Mouse (Mus musculus) heart, embryonic 15.5 days (tissue): ENCODE results near the gene Arhgap19. TPM values are rescaled to one million over a fixed set of nuclear protein-coding genes. Genes with fewer than 3 reads are reported as not detected.

Experiments used
- ATAC-seq: fragments of 200-750 bp; cut with Nextera tagmentation; replicated peaks from 2 replicates; pipeline ENCODE4 v1.8.0; 2017; ENCODE audit warnings: low read depth, moderate TSS enrichment; ENCODE audit not compliant: insufficient number of reproducible peaks, insufficient read depth, low FRiP score
- H3K27ac ChIP-seq: fragments of 300-500 bp; sonication (generic); 2 replicates; pipeline ENCODE4 v1.5.1; 2015; ENCODE audit warnings: mild to moderate bottlenecking, inconsistent platforms
- H3K27me3 ChIP-seq: fragments of 300-500 bp; sonication (generic); 2 replicates; pipeline ENCODE4 v1.6.1; 2015; ENCODE audit warnings: inconsistent platforms
- H3K36me3 ChIP-seq: fragments of 300-500 bp; sonication (generic); 2 replicates; pipeline ENCODE4 v1.6.1; 2015; ENCODE audit warnings: mild to moderate bottlenecking, inconsistent platforms
- H3K4me1 ChIP-seq: fragments of 300-500 bp; sonication (generic); replicated peaks from 2 replicates; pipeline ENCODE4 v1.6.1; 2015; ENCODE audit warnings: inconsistent platforms
- H3K4me2 ChIP-seq: fragments of 300-500 bp; sonication (generic); 2 replicates; pipeline ENCODE4 v1.6.1; 2015; ENCODE audit warnings: inconsistent platforms, mild to moderate bottlenecking, moderate library complexity
- H3K4me3 ChIP-seq: fragments of 300-500 bp; sonication (generic); 2 replicates; pipeline ENCODE4 v1.5.1; 2015; ENCODE audit warnings: mild to moderate bottlenecking, inconsistent platforms
- H3K9ac ChIP-seq: fragments of 300-500 bp; sonication (generic); 2 replicates; pipeline ENCODE4 v1.6.1; 2015; ENCODE audit warnings: mild to moderate bottlenecking, inconsistent platforms
- H3K9me3 ChIP-seq: fragments of 300-500 bp; sonication (generic); replicated peaks from 2 replicates; pipeline ENCODE4 v1.6.1; 2016; ENCODE audit warnings: inconsistent platforms
- WGBS: fragments of 180-500 bp; shearing (Covaris S2); methylation state at CpG from one replicate; pipeline ENCODE4 v1.1.7; 2015; ENCODE audit warnings: mixed read lengths; 5-methylcytosine and 5-hydroxymethylcytosine counted together
- polyA plus RNA-seq: library from polyadenylated mRNA; unstranded; fragments of >200 nt; fragmentation: Nextera tagmentation; extraction: Ambion mirVana; gene quantifications from 2 replicates; pipeline ENCODE4 v1.2.1, GENCODE M21; 2015

Arhgap19 gene
- polyA plus RNA-seq, 1 experiment from 2014 or later, result 9.3 TPM

GRCm38 (mm10) chr19:41796148-41796760 lies 5.6 kb downstream of the Arhgap19 start:
- no peaks in the 10 kb centered on the region for H3K27me3 ChIP-seq
- H3K36me3 ChIP-seq, result peaks cover 2% of the 10 kb centered on the region; the same call in 1 of the 2 replicates
- H3K4me2 ChIP-seq, result no peak overlapping the region
- no peak overlapping the region for H3K4me3 ChIP-seq
- WGBS, result 70% methylated on average over 3 of the region's 3 CpGs
- peaks cover 12% of the 10 kb centered on the region for H3K4me1 ChIP-seq
- H3K9me3 ChIP-seq, result no peaks in the 10 kb centered on the region
- ATAC-seq, result no peak
- H3K9ac ChIP-seq, result no peak overlapping the region
- H3K27ac ChIP-seq, result no peak overlapping the region

GRCm38 (mm10) chr19:41794901-41795300 lies 6.9 kb downstream of the Arhgap19 start:
- Histone ChIP-seq H3K9me3 (no peaks in the 10 kb centered on the region), H3K27ac (no peak overlapping the region), H3K27me3 (no peaks in the 10 kb centered on the region), H3K4me2 (no peak overlapping the region), H3K4me3 (no peak overlapping the region), H3K4me1 (peaks cover 1% of the 10 kb centered on the region), H3K9ac (no peak overlapping the region), H3K36me3 (peaks cover 6% of the 10 kb centered on the region; the same call in 1 of the 2 replicates)
- WGBS, result 76% methylated on average over 6 of the region's 6 CpGs
- no peak for ATAC-seq

GRCm38 (mm10) chr19:41794017-41794416 lies 7.8 kb downstream of the Arhgap19 start:
- no peak overlapping the region for H3K27ac ChIP-seq

GRCm38 (mm10) chr19:41792934-41793486 lies 8.8 kb downstream of the Arhgap19 start:
- no peaks in the 10 kb centered on the region; the same call in 1 of the 2 replicates for H3K4me1 ChIP-seq
- H3K27ac ChIP-seq, result no peak overlapping the region
- WGBS, result 53% methylated on average over 1 of the region's 1 CpGs
- no peak overlapping the region for H3K4me2 ChIP-seq
- no peaks in the 10 kb centered on the region for H3K9me3 ChIP-seq
- no peak overlapping the region for H3K4me3 ChIP-seq
- peaks cover 6% of the 10 kb centered on the region; the same call in 1 of the 2 replicates for H3K36me3 ChIP-seq
- no peak for ATAC-seq
- no peak overlapping the region for H3K9ac ChIP-seq
- no peaks in the 10 kb centered on the region for H3K27me3 ChIP-seq

More at GRCm38 (mm10) chr19:41794017-41794416, 7.8 kb downstream of the Arhgap19 start:
- Histone ChIP-seq H3K4me2 (no peak overlapping the region), H3K9ac (no peak overlapping the region), H3K36me3 (peaks cover 6% of the 10 kb centered on the region; the same call in 1 of the 2 replicates), H3K4me1 (no peaks in the 10 kb centered on the region; the same call in 1 of the 2 replicates), H3K4me3 (no peak overlapping the region), H3K27me3 (no peaks in the 10 kb centered on the region), H3K9me3 (no peaks in the 10 kb centered on the region)
- ATAC-seq, result no peak

- Histone ChIP-seq H3K4me1 (no peaks in the 10 kb centered on the region), H3K27ac (no peak overlapping the region)
- WGBS, result 93% methylated on average over 2 of the region's 2 CpGs
Measured at GRCm38 (mm10) chr19:41791384-41791783, 10.5 kb downstream of the Arhgap19 start.

GRCm38 (mm10) chr19:41789110-41789961 lies 12.5 kb downstream of the Arhgap19 start:
- no peak overlapping the region for H3K4me3 ChIP-seq
- no peak for ATAC-seq
- H3K9ac ChIP-seq, result no peak overlapping the region
- no peaks in the 10 kb centered on the region for H3K4me1 ChIP-seq
- no peak overlapping the region for H3K27ac ChIP-seq
- no peak overlapping the region for H3K4me2 ChIP-seq
- 53% methylated on average over 10 of the region's 10 CpGs for WGBS
- H3K36me3 ChIP-seq, result peaks cover 27% of the 10 kb centered on the region
- no peaks in the 10 kb centered on the region for H3K27me3 ChIP-seq
- no peaks in the 10 kb centered on the region for H3K9me3 ChIP-seq

More at GRCm38 (mm10) chr19:41791384-41791783, 10.5 kb downstream of the Arhgap19 start:
- no peak overlapping the region for H3K4me3 ChIP-seq
- no peak overlapping the region for H3K9ac ChIP-seq
- no peaks in the 10 kb centered on the region for H3K27me3 ChIP-seq
- H3K36me3 ChIP-seq, result peaks cover 19% of the 10 kb centered on the region
- no peak for ATAC-seq
- no peaks in the 10 kb centered on the region for H3K9me3 ChIP-seq
- no peak overlapping the region for H3K4me2 ChIP-seq

- Histone ChIP-seq H3K27me3 (no peaks in the 10 kb centered on the region), H3K4me1 (no peaks in the 10 kb centered on the region), H3K9ac (no peak overlapping the region), H3K4me3 (no peak overlapping the region), H3K4me2 (no peak overlapping the region), H3K9me3 (no peaks in the 10 kb centered on the region), H3K27ac (no peak overlapping the region), H3K36me3 (peaks cover 32% of the 10 kb centered on the region)
- ATAC-seq, result no peak
- WGBS, result 88% methylated on average over 1 of the region's 1 CpGs
Measured at GRCm38 (mm10) chr19:41786896-41787295, 15.0 kb downstream of the Arhgap19 start.

GRCm38 (mm10) chr19:41777514-41777913 lies 24.3 kb downstream of the Arhgap19 start:
- H3K27ac ChIP-seq, result no peak overlapping the region
- no peaks in the 10 kb centered on the region for H3K27me3 ChIP-seq
- H3K9ac ChIP-seq, result no peak overlapping the region
- no peak for ATAC-seq
- peaks cover 61% of the 10 kb centered on the region for H3K36me3 ChIP-seq
- 88% methylated on average over 6 of the region's 6 CpGs for WGBS
- H3K4me1 ChIP-seq, result no peaks in the 10 kb centered on the region
- H3K9me3 ChIP-seq, result no peaks in the 10 kb centered on the region
- no peak overlapping the region for H3K4me2 ChIP-seq
- H3K4me3 ChIP-seq, result no peak overlapping the region

GRCm38 (mm10) chr19:41768711-41769110 lies 33.1 kb downstream of the Arhgap19 start:
- Histone ChIP-seq H3K27ac (no peak overlapping the region), H3K9me3 (no peaks in the 10 kb centered on the region), H3K36me3 (peaks cover 22% of the 10 kb centered on the region), H3K4me1 (no peaks in the 10 kb centered on the region), H3K4me3 (no peak overlapping the region), H3K4me2 (no peak overlapping the region), H3K9ac (no peak overlapping the region), H3K27me3 (no peaks in the 10 kb centered on the region)
- WGBS, result 83% methylated on average over 7 of the region's 7 CpGs
- ATAC-seq, result no peak

GRCm38 (mm10) chr19:41766628-41767027 lies 35.2 kb downstream of the Arhgap19 start:
- 85% methylated on average over 5 of the region's 5 CpGs for WGBS
- H3K9ac ChIP-seq, result no peak overlapping the region
- no peaks in the 10 kb centered on the region for H3K4me1 ChIP-seq
- H3K27me3 ChIP-seq, result no peaks in the 10 kb centered on the region
- ATAC-seq, result no peak
- no peak overlapping the region for H3K4me2 ChIP-seq
- H3K9me3 ChIP-seq, result no peaks in the 10 kb centered on the region
- H3K4me3 ChIP-seq, result no peak overlapping the region
- H3K36me3 ChIP-seq, result peaks cover 11% of the 10 kb centered on the region
- no peak overlapping the region for H3K27ac ChIP-seq

- ATAC-seq, result 0 out of 2 replicates have a peak, but pooled peaks have one; percentile 28
- Histone ChIP-seq H3K27me3 (no peaks in the 10 kb centered on the region), H3K9me3 (no peaks in the 10 kb centered on the region), H3K36me3 (peaks cover 3% of the 10 kb centered on the region; the same call in 1 of the 2 replicates), H3K4me2 (no peak overlapping the region), H3K4me3 (no peak overlapping the region), H3K27ac (no peak overlapping the region), H3K9ac (no peak overlapping the region), H3K4me1 (no peaks in the 10 kb centered on the region)
- 28% methylated on average over 12 of the region's 12 CpGs for WGBS
Measured at GRCm38 (mm10) chr19:41763870-41764660, 37.8 kb downstream of the Arhgap19 start.
